Comparison of ENCODE assay signal across 8 mouse cellular contexts in genomic region chr5:76951106-76952027, GRCm38 (mm10). TPM values are rescaled to one million over a fixed set of nuclear protein-coding genes. Genes with fewer than 3 reads are reported as not detected.
A peak's percentile ranks its signal among the peaks of the same experiment; 100 is the strongest.
DNase-seq lines count a peak whose midpoint lies in the region; ATAC-seq and TF ChIP-seq lines count a peak whose summit lies in the region.

Gene Paics (plus strand): TSS chr5:76951307.
Gene Ppat (minus strand): TSS chr5:76951578.

- TF ChIP-seq POLR2A in cortical plate, adult 2 months (IDR thresholded peaks at IDR 0.05; ENCODE audit: extremely low read depth, insufficient read depth, low read length) = peak; percentile 92

- peak within 1 kb of the TSS; percentile 68 for H3K4me3 ChIP-seq in cortical plate, adult 2 months (ENCODE audit: insufficient read depth, low read length)

- ATAC-seq in activated CD4-positive, CD25-positive, alpha-beta regulatory T cell, adult 4 months = peak; percentile 90
- peak; percentile 82 for ATAC-seq in megakaryocyte progenitor cell, adult 5-6 weeks (replicated peaks; ENCODE audit: poor library complexity)

- H3K4me1 ChIP-seq in cortical plate, adult 2 months (ENCODE audit: control insufficient read depth, insufficient read depth, low read length) = peaks cover 2% of the 10 kb centered on the region; the same call in 1 of the 2 replicates

- no peak within 1 kb of the TSS; the same call in 1 of the 2 replicates for H3K27ac ChIP-seq in cortical plate, adult 2 months (ENCODE audit: insufficient read depth, low read length)

- no peak for TF ChIP-seq CTCF in cortical plate, adult 2 months (IDR thresholded peaks at IDR 0.05; ENCODE audit: extremely low read depth, insufficient read depth, low read length)

- peak; percentile 96 to 97 for DNase-seq in gastrocnemius, adult 8-10 months (ENCODE audit: low spot score in 2 of 2)
- peak; percentile 100 for DNase-seq in induced T-regulatory cell, adult 2 months (ENCODE audit: low read depth)
- peak; percentile 93 to 97 for DNase-seq in left cerebral cortex, adult 9 months (ENCODE audit: low spot score in 2 of 2)
- DNase-seq in right cerebral cortex, postnatal 14 days = peak; percentile 97
- peak; percentile 95 to 98 for DNase-seq in urinary bladder, postnatal 36 days (ENCODE audit: low spot score in 2 of 2)

RNA-seq across cellular contexts. Expression of gene Paics, which starts in this region (rescaled TPM):
- polyA plus RNA-seq in activated CD4-positive, CD25-positive, alpha-beta regulatory T cell, adult 4 months (2017; shearing (Covaris generic)) = 100 to 1,000 TPM; 185 to 199 TPM
- polyA plus RNA-seq in cortical plate, adult 2 months (2012; rRNA removed) = 74.7 and 75.2 TPM in 2 replicates
- total RNA-seq in gastrocnemius, adult 8-10 months (2022) = 100 to 1,000 TPM; 150 to 159 (median 158) TPM
- total RNA-seq in megakaryocyte progenitor cell, adult 5-6 weeks (2015) = 393 and 397 TPM in 2 replicates
- 381 and 407 TPM in 2 replicates for total RNA-seq in megakaryocyte progenitor cell, adult 5-6 weeks (2017)

RNA-seq across cellular contexts. Expression of gene Ppat, which starts in this region (rescaled TPM):
- 10 to 100 TPM; 27.9 to 35.6 TPM for polyA plus RNA-seq in activated CD4-positive, CD25-positive, alpha-beta regulatory T cell, adult 4 months (2017; shearing (Covaris generic))
- polyA plus RNA-seq in cortical plate, adult 2 months (2012; rRNA removed) = 8.1 and 9.4 TPM in 2 replicates
- 10 to 100 TPM; 21.7 to 26.1 (median 25.5) TPM for total RNA-seq in gastrocnemius, adult 8-10 months (2022)
- 47.7 and 62.1 TPM in 2 replicates for total RNA-seq in megakaryocyte progenitor cell, adult 5-6 weeks (2015)
- 71.2 and 80.3 TPM in 2 replicates for total RNA-seq in megakaryocyte progenitor cell, adult 5-6 weeks (2017)
